Mouse (Mus musculus): ENCODE results near the gene Zfp85. TPM values are rescaled to one million over a fixed set of nuclear protein-coding genes. Genes with fewer than 3 reads are reported as not detected.
"Not testable (repeated sequence)": the region's sequence is repeated elsewhere in the genome, so short reads cannot be mapped to it uniquely, and the experiment has no call there.

Zfp85 gene
- 4.5 and 4.6 TPM in 2 replicates for polyA plus RNA-seq (2016; fragmentation: Nextera tagmentation; extraction: Ambion mirVana)

DNA sequence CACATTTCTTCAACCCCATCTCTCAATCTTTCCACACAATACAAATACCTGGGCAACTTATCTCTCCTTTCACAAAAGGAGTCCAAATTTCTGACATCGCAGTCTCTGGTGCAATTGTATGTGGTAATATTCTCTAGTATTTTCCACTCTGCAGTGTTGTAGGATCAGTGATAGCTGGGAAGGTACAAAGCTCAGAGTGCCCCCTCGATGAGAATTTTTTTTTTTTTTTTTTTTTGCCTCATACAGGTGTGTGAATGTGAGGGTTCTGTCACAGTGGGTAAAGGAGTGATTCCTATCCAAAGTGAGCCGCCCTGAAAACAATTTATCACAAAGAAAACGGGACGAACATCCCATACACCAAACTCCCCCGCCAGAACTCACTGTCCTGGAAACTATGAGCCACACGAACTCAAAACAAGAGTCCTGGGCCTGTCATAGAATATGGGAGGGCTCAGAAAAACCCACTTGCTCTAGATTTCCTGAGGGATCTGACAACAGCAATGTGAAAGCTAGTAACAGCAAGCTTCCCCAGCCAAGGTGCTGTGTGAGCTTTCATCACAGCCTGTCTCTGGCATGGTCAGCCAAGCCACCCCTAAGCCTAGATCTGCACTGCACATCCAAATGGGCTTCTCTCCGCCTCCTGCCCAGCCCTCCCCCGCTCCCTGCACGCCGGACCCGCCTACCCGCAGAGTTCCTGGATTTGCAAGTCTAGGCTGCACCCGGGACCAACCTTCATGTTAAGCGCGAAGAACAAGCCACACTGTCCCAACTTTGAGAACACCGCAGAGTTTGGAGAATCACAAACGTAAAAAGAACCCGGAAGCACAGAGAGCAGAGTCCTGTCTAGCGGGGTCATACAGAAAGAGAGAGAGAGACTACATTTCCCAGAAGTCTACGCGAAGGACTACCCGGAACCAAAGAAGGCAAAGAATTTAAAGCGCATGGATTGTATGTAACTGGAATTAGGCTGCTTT is at the start of gene Zfp85:
Zfp85 (minus strand) TSS at position 896 of the 974 bp plus-strand sequence.
- H3K4me1 ChIP-seq (replicated peaks), result peaks cover 5% of the 10 kb centered on the region
- H3K9me3 ChIP-seq, result no peaks in the 10 kb centered on the region; the same call in 1 of the 2 replicates
- no peaks in the 10 kb centered on the region for H3K27me3 ChIP-seq (ENCODE audit: insufficient read depth, poor library complexity, severe bottlenecking)
- 9% methylated on average over 24 of the region's 24 CpGs for WGBS
- peak; percentile 68 for DNase-seq (ENCODE audit: low spot score)
- peaks cover 16% of the 10 kb centered on the region for H3K36me3 ChIP-seq
- H3K4me3 ChIP-seq, result peak within 1 kb of the TSS; percentile 72
- peak within 1 kb of the TSS; percentile 88 for H3K27ac ChIP-seq

DNA sequence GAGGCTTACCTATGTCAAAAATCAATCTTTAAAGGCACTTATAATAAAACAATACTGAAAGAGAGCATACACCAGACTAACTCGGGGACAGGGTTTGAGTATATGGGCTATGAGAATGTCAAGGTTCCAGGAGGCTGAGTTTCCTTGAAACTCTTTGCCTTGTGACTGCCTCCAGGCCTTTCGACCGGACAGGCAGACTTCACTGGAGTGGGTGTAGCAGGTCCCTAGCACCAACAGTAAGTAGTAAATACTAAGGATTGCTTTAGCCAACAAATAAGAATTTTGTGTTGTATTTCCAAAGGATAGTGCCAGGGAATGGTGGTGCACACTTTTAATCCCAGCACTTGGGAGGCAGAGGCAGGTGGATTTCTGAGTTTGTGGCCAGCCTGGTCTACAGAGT is 44.1 kb upstream of the Zfp85 start:
- not testable (repeated sequence) for H3K27me3 ChIP-seq (ENCODE audit: insufficient read depth, poor library complexity, severe bottlenecking); H3K36me3 ChIP-seq; H3K27ac ChIP-seq; H3K4me3 ChIP-seq; DNase-seq (ENCODE audit: low spot score); H3K9me3 ChIP-seq; H3K4me1 ChIP-seq (replicated peaks)
- WGBS, result 87% methylated on average over 3 of the region's 3 CpGs

DNA sequence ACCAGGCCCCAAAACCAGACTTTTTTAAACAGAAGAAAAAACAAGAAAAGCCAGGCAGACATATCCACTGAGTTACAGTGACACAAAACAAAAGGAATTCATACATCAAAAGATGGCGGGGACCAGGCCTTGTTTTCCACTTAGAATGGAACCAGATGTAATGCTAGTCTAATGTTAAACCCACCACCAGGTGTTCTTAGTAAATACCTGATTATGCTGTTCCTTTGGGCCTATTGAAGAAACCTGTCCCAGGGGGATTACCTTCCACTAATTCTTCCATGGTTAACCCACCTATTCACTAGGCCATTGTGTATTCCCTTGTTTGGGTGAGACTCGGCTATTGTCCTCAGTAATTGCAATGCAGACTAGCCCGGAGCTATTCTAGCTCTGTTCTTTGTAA is 43.6 kb upstream of the Zfp85 start:
- Histone ChIP-seq H3K9me3 (no peaks in the 10 kb centered on the region), H3K4me1 (replicated peaks) (no peaks in the 10 kb centered on the region), H3K4me3 (no peak overlapping the region), H3K27ac (no peak overlapping the region), H3K36me3 (no peaks in the 10 kb centered on the region), H3K27me3 (ENCODE audit: insufficient read depth, poor library complexity, severe bottlenecking) (no peaks in the 10 kb centered on the region)
- DNase-seq (ENCODE audit: low spot score), result no peak
- 77% methylated on average over 3 of the region's 3 CpGs for WGBS

DNA sequence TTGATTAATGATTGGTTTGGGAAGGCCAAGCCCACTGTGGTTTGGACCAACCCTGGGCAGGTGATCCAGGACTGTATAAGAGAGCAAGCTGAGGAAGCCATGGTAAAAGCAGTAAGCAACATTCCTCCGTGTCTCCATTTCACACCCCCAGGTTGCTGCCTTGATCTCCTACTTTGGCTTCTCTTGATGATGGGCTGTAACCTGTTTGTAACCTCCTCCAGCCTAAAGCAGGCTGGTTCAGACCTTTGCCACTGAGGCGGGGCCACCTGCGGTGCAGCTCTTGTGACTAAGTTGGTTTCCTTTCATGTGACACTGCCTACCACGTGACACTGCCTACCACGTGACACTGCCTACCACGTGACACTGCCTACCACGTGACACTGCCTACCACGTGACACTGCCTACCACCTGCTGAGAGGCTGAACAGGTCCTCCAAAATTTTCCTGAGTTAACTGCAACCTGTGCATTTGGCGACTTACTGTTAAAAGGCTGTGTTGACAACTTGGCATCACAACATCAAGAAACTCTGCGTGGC is 37.0 kb upstream of the Zfp85 start:
- 92% methylated on average over 10 of the region's 10 CpGs for WGBS
- DNase-seq (ENCODE audit: low spot score), result no peak
- Histone ChIP-seq H3K27me3 (ENCODE audit: insufficient read depth, poor library complexity, severe bottlenecking) (no peaks in the 10 kb centered on the region), H3K4me1 (replicated peaks) (no peaks in the 10 kb centered on the region), H3K4me3 (no peak overlapping the region), H3K27ac (no peak overlapping the region), H3K36me3 (peaks cover 23% of the 10 kb centered on the region), H3K9me3 (peaks cover 24% of the 10 kb centered on the region; the same call in 1 of the 2 replicates)

DNA sequence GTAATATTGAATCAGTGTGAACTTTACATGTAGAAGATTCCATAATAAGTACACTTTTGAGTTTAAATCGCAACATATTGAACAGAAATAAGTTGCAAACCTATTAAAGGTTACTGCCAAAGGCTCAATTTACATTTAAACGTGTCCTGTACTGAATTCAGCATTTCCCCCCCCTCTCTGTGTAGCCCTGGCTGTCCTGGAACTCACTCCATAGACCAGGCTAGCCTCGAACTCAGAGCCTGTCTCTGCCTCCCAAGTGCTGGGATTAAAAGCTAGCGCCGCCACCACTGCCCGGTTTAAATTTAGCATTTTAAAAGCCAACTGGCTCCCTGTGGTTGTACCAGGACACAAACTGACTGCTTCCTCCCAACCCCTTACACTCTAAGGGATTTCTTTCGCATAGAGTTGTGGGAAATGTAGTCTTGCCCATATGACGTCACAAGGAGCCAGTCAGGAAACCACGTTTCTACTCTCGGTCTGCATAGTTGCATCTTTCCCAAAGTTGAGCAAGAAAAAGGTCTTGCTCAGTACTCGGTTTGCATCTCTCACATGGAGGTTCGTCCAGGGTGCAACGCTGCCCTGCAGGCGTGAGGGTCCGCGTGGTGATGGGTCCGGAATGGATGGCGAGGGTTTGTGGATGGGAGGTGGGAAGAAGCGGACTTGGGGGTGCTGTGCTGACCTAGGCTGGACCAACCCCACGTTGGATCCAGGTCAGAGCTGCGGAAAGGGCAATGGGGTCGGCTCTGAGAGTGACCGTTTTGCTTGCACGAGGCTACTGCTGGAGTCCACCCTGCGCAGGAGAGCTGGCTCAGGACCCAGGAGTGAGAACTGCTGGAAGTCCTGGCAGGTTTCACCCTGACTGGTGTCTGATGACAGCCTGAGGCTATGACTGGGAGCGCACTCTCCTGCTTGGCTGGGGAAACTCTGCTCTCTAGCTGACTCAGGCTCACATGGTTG is 24.5 kb upstream of the Zfp85 start, which contains the start of gene Zfp493:
Zfp493 (plus strand) TSS at position 429 of the 957 bp plus-strand sequence.
- no peaks in the 10 kb centered on the region for H3K27me3 ChIP-seq (ENCODE audit: insufficient read depth, poor library complexity, severe bottlenecking)
- peak within 1 kb of the TSS; percentile 67 for H3K4me3 ChIP-seq
- peaks cover 8% of the 10 kb centered on the region for H3K4me1 ChIP-seq (replicated peaks)
- no peaks in the 10 kb centered on the region for H3K36me3 ChIP-seq
- 8% methylated on average over 26 of the region's 26 CpGs for WGBS
- H3K9me3 ChIP-seq, result peaks cover 6% of the 10 kb centered on the region; the same call in 1 of the 2 replicates
- H3K27ac ChIP-seq, result peak within 1 kb of the TSS; percentile 83
- DNase-seq (ENCODE audit: low spot score), result peak; percentile 66

DNA sequence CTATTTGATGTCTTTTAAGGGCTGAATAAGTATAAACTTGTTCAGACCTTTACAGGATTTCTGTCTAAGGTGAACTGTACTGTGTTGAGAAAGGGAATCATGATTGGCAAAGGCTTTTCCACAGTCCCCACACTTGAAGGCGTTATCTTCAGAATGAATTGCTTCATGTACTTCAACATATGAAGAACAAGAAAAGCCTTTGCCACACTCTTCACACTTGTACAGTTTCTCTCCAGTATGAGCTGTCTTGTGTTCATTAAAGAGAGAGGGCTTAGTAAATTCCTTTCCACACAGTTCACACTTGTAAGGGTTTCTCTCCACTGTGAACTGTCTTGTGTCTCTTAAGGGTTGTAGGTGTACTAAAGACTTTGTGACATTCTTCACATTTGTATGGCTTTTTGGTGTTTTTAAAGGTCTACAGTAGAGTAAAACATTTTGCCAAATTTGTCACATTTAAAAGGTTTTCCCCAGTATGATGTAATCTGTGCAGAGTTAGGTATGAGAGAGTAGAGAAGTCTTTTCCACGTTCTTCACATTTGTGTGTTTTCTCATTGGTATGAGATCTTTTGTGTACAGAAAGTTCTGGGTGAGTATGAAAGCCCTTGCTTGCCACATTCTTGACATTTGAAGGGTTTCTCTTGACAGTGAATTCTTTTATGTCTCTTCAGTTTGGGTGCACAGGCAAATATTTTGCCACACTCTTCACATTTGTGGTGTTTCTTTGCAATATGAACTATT is 8.2 kb upstream of the Zfp85 start:
- Histone ChIP-seq H3K27me3 (ENCODE audit: insufficient read depth, poor library complexity, severe bottlenecking) (no peaks in the 10 kb centered on the region), H3K4me1 (replicated peaks) (no peaks in the 10 kb centered on the region), H3K4me3 (no peak overlapping the region), H3K36me3 (no peaks in the 10 kb centered on the region), H3K9me3 (no peaks in the 10 kb centered on the region), H3K27ac (no peak overlapping the region)
- 80% methylated on average over 2 of the region's 2 CpGs for WGBS
- DNase-seq (ENCODE audit: low spot score), result no peak

DNA sequence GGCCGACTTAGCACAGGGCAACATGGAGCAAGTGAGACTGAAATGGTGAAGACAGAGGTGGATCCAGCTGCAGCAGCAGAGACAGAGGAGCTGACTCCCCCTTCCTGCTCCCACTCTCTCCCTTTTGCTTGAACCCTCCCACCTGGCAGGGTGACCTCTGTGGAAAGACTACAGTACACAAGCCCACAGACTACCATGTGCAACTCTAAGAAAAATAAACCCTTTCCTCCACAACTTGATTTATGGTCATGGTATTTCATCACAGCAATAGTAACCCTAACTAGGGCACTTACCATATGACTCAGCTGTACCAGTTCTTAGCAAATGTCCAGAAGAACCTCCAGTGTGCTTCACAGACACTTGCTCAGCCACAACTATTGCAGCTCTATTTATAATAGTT is 4.9 kb upstream of the Zfp85 start:
- H3K27ac ChIP-seq, result no peak overlapping the region
- WGBS, result 83% methylated on average over 1 of the region's 1 CpGs
- no peak for DNase-seq (ENCODE audit: low spot score)
- H3K36me3 ChIP-seq, result no peaks in the 10 kb centered on the region
- no peaks in the 10 kb centered on the region for H3K27me3 ChIP-seq (ENCODE audit: insufficient read depth, poor library complexity, severe bottlenecking)
- H3K4me1 ChIP-seq (replicated peaks), result no peaks in the 10 kb centered on the region
- H3K4me3 ChIP-seq, result no peak overlapping the region
- H3K9me3 ChIP-seq, result no peaks in the 10 kb centered on the region

DNA sequence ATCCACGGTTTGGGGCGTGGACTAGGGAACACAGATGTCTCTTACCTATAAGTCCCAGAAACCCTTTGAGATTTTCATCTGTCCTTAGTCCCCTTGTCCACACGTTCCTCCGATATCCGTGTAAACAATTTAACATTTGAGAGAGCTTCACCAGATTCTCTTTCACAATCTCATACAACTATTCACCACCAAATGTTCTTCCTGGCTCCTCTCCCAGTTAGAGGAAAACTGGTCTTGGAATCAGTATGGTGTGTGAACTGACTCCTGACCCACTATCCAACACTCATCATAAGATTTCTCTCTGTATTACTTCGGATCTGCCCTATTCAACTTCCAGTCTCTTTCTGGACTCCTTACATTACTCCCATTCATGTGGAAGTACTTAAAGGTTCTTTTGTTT is 733 bp upstream of the Zfp85 start:
- no peak overlapping the region for H3K4me3 ChIP-seq
- H3K36me3 ChIP-seq, result peaks cover 11% of the 10 kb centered on the region; the same call in 1 of the 2 replicates
- H3K4me1 ChIP-seq (replicated peaks), result peaks cover 5% of the 10 kb centered on the region
- DNase-seq (ENCODE audit: low spot score), result no peak
- 85% methylated on average over 6 of the region's 6 CpGs for WGBS
- H3K27ac ChIP-seq, result no peak overlapping the region
- H3K27me3 ChIP-seq (ENCODE audit: insufficient read depth, poor library complexity, severe bottlenecking), result no peaks in the 10 kb centered on the region
- H3K9me3 ChIP-seq, result no peaks in the 10 kb centered on the region

DNA sequence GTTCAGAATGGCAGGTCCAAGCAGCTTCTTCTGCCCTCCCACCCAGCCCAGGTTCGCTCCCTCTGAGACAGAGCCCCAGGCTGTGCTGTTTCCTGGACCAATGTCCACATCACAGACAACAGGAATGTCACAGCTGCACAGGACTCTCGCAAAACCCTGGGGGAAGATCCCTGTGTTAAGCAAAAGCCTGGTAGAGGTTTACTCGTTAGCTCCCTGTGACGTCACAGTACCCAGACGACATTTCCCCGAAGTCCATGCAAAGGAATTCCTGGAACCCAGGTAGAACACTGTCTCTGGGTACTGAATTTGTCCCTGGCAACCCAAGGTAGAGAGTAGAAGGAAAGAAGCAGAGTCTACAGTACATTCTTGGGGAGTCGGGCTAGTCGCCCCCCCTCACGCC is 11.1 kb downstream of the Zfp85 start:
- DNase-seq (ENCODE audit: low spot score), result no peak
- 90% methylated on average over 9 of the region's 9 CpGs for WGBS
- H3K27ac ChIP-seq, result no peak overlapping the region
- H3K27me3 ChIP-seq (ENCODE audit: insufficient read depth, poor library complexity, severe bottlenecking), result no peaks in the 10 kb centered on the region
- H3K4me1 ChIP-seq (replicated peaks), result no peaks in the 10 kb centered on the region
- H3K4me3 ChIP-seq, result no peak overlapping the region
- peaks cover 28% of the 10 kb centered on the region for H3K36me3 ChIP-seq
- peaks cover 24% of the 10 kb centered on the region for H3K9me3 ChIP-seq

DNA sequence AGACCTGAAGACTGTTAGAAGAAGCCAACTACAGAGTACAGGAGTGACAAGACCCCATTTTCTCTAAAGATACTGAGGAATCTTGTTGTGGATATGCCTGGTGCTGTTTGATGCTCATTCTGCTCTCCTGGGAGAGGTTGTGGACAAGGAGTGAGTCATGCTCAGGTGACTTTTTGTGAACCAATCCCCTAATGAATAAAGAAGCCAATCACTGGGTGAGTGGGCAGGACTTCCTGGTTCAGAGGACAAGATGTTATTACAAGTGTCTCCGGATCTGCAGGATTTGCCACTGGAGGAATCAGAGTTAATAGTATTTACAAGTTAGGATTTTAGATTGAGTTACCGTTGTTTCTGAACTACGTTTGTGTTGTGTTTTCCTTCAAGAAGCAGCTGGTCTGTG is 12.1 kb downstream of the Zfp85 start:
- Histone ChIP-seq H3K36me3 (peaks cover 18% of the 10 kb centered on the region), H3K9me3 (peaks cover 15% of the 10 kb centered on the region), H3K4me3 (no peak overlapping the region), H3K27ac (no peak overlapping the region), H3K4me1 (replicated peaks) (no peaks in the 10 kb centered on the region), H3K27me3 (ENCODE audit: insufficient read depth, poor library complexity, severe bottlenecking) (no peaks in the 10 kb centered on the region)
- WGBS, result 91% methylated on average over 3 of the region's 3 CpGs
- DNase-seq (ENCODE audit: low spot score), result no peak

DNA sequence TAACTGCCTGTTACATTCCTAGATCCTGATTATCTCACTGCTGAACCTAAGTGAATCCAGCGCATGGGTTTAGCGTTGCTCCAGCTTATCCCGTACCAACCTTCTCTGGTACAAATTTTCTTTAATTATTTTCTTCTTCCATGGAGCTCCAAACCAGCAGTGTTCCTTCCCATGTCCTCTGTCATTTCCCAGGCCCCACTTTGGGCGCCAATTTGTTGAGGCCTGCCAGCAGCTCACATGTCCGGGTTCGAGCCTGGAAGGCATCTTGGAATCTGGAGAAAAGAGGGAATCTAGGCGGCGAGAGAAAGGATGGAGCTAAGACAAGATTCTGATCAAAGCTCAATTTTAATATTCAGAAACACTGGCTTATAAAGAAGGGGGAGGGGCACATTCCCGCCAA is 20.6 kb downstream of the Zfp85 start:
- not testable (repeated sequence) for H3K4me1 ChIP-seq (replicated peaks); H3K27ac ChIP-seq; H3K4me3 ChIP-seq; DNase-seq (ENCODE audit: low spot score); H3K27me3 ChIP-seq (ENCODE audit: insufficient read depth, poor library complexity, severe bottlenecking); H3K36me3 ChIP-seq
- peaks cover 17% of the 10 kb centered on the region for H3K9me3 ChIP-seq
- WGBS, result 91% methylated on average over 9 of the region's 9 CpGs

DNA sequence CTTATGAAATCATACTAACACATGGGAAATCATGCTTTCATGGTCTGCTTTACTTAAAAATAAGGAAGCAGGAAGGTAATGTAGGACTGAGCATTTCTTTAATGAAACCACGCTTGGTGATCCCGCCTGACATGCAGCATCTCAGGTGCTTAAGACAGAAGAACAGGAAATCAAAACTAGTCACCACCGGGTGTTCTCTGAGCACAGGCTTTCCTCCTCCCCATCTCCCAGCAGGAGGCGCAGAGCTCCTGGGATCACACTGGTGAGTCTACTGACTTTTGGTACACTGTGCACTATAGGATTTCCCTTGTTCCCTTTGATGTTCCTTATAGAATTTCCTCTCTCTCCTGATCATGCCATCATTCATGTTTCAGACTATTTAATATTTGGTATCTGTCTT is 25.6 kb downstream of the Zfp85 start:
- 57% methylated on average over 4 of the region's 4 CpGs for WGBS
- not testable (repeated sequence) for H3K27me3 ChIP-seq (ENCODE audit: insufficient read depth, poor library complexity, severe bottlenecking); H3K36me3 ChIP-seq; DNase-seq (ENCODE audit: low spot score); H3K4me1 ChIP-seq (replicated peaks)
- Histone ChIP-seq H3K4me3 (peak overlapping the region; percentile 68), H3K27ac (peak overlapping the region; percentile 89), H3K9me3 (peaks cover 13% of the 10 kb centered on the region)

Measured in hindbrain, embryonic 10.5 days (tissue).